Comparison of ENCODE assay signal across 27 mouse cellular contexts in genomic region chr19:6478566-6478965, GRCm38 (mm10).
DNase-seq lines count a peak whose midpoint lies in the region; ATAC-seq lines count a peak whose summit lies in the region.
"Had no signal": no experiment of that assay in that cellular context is flagged by ENCODE, and none has a peak within 500 bp of the region (broad histone marks: within the 10 kb centered on the region; RNA-seq: fewer than 3 reads in every experiment).

No protein-coding gene starts in this region.

- H3K4me2 ChIP-seq in embryonic facial prominence, embryonic 14.5 days (ENCODE audit: low read depth, low read length) = no peak overlapping the region
- H3K4me2 ChIP-seq: embryonic facial prominence, embryonic 12.5 days; embryonic facial prominence, embryonic 15.5 days; forebrain, embryonic 12.5 days had no signal

- H3K4me1 ChIP-seq in embryonic facial prominence, embryonic 14.5 days (ENCODE audit: control insufficient read depth, insufficient read depth, low read length) = no peaks in the 10 kb centered on the region
- peaks cover 20% of the 10 kb centered on the region for H3K4me1 ChIP-seq in embryonic facial prominence, embryonic 10.5 days

- peak; percentile 18 for DNase-seq in embryonic facial prominence, embryonic 14.5 days (ENCODE audit: low spot score)
- DNase-seq in embryonic facial prominence, embryonic 10.5 days (ENCODE audit: low spot score) = no peak
- peak; percentile 27 to 38 for DNase-seq in urinary bladder, postnatal 36 days (ENCODE audit: low spot score in 2 of 2)
- DNase-seq in urinary bladder, postnatal 25 days (ENCODE audit: low spot score) = no peak
- DNase-seq in NIH3T3 (ENCODE audit: low read depth) = peak; percentile 67
- DNase-seq in kidney, adult 11 months = no peak
- no peak for DNase-seq in right cerebral cortex, adult 18-20 months
- DNase-seq: adrenal gland, adult 2 months; adrenal gland, postnatal 10 days; adrenal gland, postnatal 25 days; B cell, adult 2 months; cerebellum, adult 11 months; cerebellum, adult 18-20 months; cerebellum, adult 8-10 months; cerebellum, adult 9-11 months; cerebellum, postnatal 14 days; cerebellum, postnatal 36 days; embryo, embryonic 11 days had no signal

- no peaks in the 10 kb centered on the region for H3K36me3 ChIP-seq in embryonic facial prominence, embryonic 14.5 days (ENCODE audit: control insufficient read depth, insufficient read depth, low read length)
- H3K36me3 ChIP-seq in embryonic facial prominence, embryonic 10.5 days (replicated peaks) = no peaks in the 10 kb centered on the region
- H3K36me3 ChIP-seq: embryonic facial prominence, embryonic 12.5 days; embryonic facial prominence, embryonic 15.5 days; forebrain, embryonic 10.5 days; G1E had no signal

- WGBS in embryonic facial prominence, embryonic 14.5 days = 82% methylated on average over 2 of the region's 2 CpGs
- 94% methylated on average over 2 of the region's 2 CpGs for WGBS in embryonic facial prominence, embryonic 10.5 days

- H3K27ac ChIP-seq in embryonic facial prominence, embryonic 14.5 days (replicated peaks; ENCODE audit: low read depth, low read length) = no peak overlapping the region
- H3K27ac ChIP-seq in embryonic facial prominence, embryonic 10.5 days (replicated peaks) = no peak overlapping the region
- H3K27ac ChIP-seq: embryonic facial prominence, embryonic 12.5 days; embryonic facial prominence, embryonic 15.5 days; forebrain, embryonic 10.5 days; forebrain, embryonic 12.5 days had no signal

- no peak overlapping the region for H3K4me3 ChIP-seq in embryonic facial prominence, embryonic 14.5 days (ENCODE audit: low read depth, low read length)
- H3K4me3 ChIP-seq in embryonic facial prominence, embryonic 10.5 days = no peak overlapping the region
- H3K4me3 ChIP-seq: embryonic facial prominence, embryonic 12.5 days; embryonic facial prominence, embryonic 15.5 days; erythroblast, embryonic 14.5 days; forebrain, embryonic 10.5 days; forebrain, embryonic 12.5 days had no signal

- no peaks in the 10 kb centered on the region for H3K9me3 ChIP-seq in embryonic facial prominence, embryonic 14.5 days (ENCODE audit: control insufficient read depth, low read length)
- no peaks in the 10 kb centered on the region for H3K9me3 ChIP-seq in embryonic facial prominence, embryonic 10.5 days
- H3K9me3 ChIP-seq: embryonic facial prominence, embryonic 12.5 days; embryonic facial prominence, embryonic 15.5 days; forebrain, embryonic 10.5 days; forebrain, embryonic 12.5 days; G1E had no signal

- H3K9ac ChIP-seq in embryonic facial prominence, embryonic 14.5 days (ENCODE audit: low read depth, low read length) = no peak overlapping the region
- H3K9ac ChIP-seq: embryonic facial prominence, embryonic 12.5 days; embryonic facial prominence, embryonic 15.5 days; forebrain, embryonic 12.5 days had no signal

- ATAC-seq in embryonic facial prominence, embryonic 14.5 days (ENCODE audit: low read depth) = no peak
- ATAC-seq: CD4-positive, CD25-positive, alpha-beta regulatory T cell, adult 4 months; forebrain, embryonic 14.5 days; forebrain, embryonic 16.5 days had no signal

- no peaks in the 10 kb centered on the region; the same call in 1 of the 2 replicates for H3K27me3 ChIP-seq in embryonic facial prominence, embryonic 14.5 days (replicated peaks; ENCODE audit: control insufficient read depth, insufficient read depth, low read length)
- no peaks in the 10 kb centered on the region for H3K27me3 ChIP-seq in embryonic facial prominence, embryonic 10.5 days (replicated peaks; ENCODE audit: low read depth, poor library complexity, severe bottlenecking)
- H3K27me3 ChIP-seq: embryonic facial prominence, embryonic 15.5 days; forebrain, embryonic 12.5 days had no signal

Comparison
In these comparisons a context has a peak if more than half of its experiments do, and no peak if none do; other contexts are left out.
1. DNase-seq: peak in embryonic facial prominence, embryonic 14.5 days (single experiment), urinary bladder, postnatal 36 days (2 of 2) and NIH3T3 (single experiment); none in embryonic facial prominence, embryonic 10.5 days (single experiment), urinary bladder, postnatal 25 days (single experiment), kidney, adult 11 months (single experiment) and right cerebral cortex, adult 18-20 months (single experiment).